Mouse (Mus musculus) neural tube, embryonic 15.5 days (tissue): ENCODE measurements around the gene Elovl3. TPM values are rescaled to one million over a fixed set of nuclear protein-coding genes. Genes with fewer than 3 reads are reported as not detected.

Experiments
- ATAC-seq: fragments of 200-750 bp; cut with Nextera tagmentation; 2 replicates; pipeline ENCODE4 v1.8.0; 2017; ENCODE audit warnings: mild to moderate bottlenecking, moderate TSS enrichment, moderate library complexity; ENCODE audit not compliant: low FRiP score
- H3K27ac ChIP-seq: fragments of 300-500 bp; sonication (generic); replicated peaks from 2 replicates; pipeline ENCODE4 v1.5.1; 2015; ENCODE audit warnings: mild to moderate bottlenecking, inconsistent platforms
- H3K27me3 ChIP-seq: fragments of 300-500 bp; sonication (generic); replicated peaks from 2 replicates; pipeline ENCODE4 v1.6.1; 2015; ENCODE audit warnings: inconsistent platforms
- H3K36me3 ChIP-seq: fragments of 300-500 bp; sonication (generic); 2 replicates; pipeline ENCODE4 v1.6.1; 2015; ENCODE audit warnings: inconsistent platforms
- H3K4me1 ChIP-seq: fragments of 300-500 bp; sonication (generic); 2 replicates; pipeline ENCODE4 v1.6.1; 2015; ENCODE audit warnings: inconsistent platforms
- H3K4me2 ChIP-seq: fragments of 300-500 bp; sonication (generic); 2 replicates; pipeline ENCODE4 v1.6.1; 2015; ENCODE audit warnings: inconsistent platforms, mild to moderate bottlenecking, moderate library complexity
- H3K4me3 ChIP-seq: fragments of 300-500 bp; sonication (generic); replicated peaks from 2 replicates; pipeline ENCODE4 v1.5.1; 2015; ENCODE audit warnings: mild to moderate bottlenecking, inconsistent platforms
- H3K9ac ChIP-seq: fragments of 300-500 bp; sonication (generic); replicated peaks from 2 replicates; pipeline ENCODE4 v1.6.1; 2015; ENCODE audit warnings: mild to moderate bottlenecking, inconsistent platforms
- H3K9me3 ChIP-seq: fragments of 300-500 bp; sonication (generic); replicated peaks from 2 replicates; pipeline ENCODE4 v1.6.1; 2016; ENCODE audit warnings: inconsistent platforms
- WGBS: fragments of 180-500 bp; shearing (Covaris S2); methylation state at CpG from one replicate; pipeline ENCODE4 v1.1.7; 2015; ENCODE audit warnings: mixed read lengths; 5-methylcytosine and 5-hydroxymethylcytosine counted together
- polyA plus RNA-seq: library from polyadenylated mRNA; unstranded; fragments of >200 nt; fragmentation: Nextera tagmentation; extraction: Ambion mirVana; gene quantifications from 2 replicates; pipeline ENCODE4 v1.2.1, GENCODE M21; 2015

The Elovl3 gene
- polyA plus RNA-seq, 1 experiment from 2014 or later: 0.10 TPM

- H3K4me2 ChIP-seq: no peak overlapping the region
- ATAC-seq: no peak
- H3K9ac ChIP-seq: no peak overlapping the region
- H3K27me3 ChIP-seq: no peaks in the 10 kb centered on the region
- H3K27ac ChIP-seq: no peak overlapping the region
- no peaks in the 10 kb centered on the region for H3K9me3 ChIP-seq
- H3K4me3 ChIP-seq: no peak overlapping the region
- peaks cover 19% of the 10 kb centered on the region; the same call in 1 of the 2 replicates for H3K36me3 ChIP-seq
- WGBS: 85% methylated on average over 5 of the region's 5 CpGs
- H3K4me1 ChIP-seq: peaks cover 5% of the 10 kb centered on the region; the same call in 1 of the 2 replicates
Measured at GRCm38 (mm10) chr19:46172541-46172940, 40.8 kb downstream of the Elovl3 start.

GRCm38 (mm10) chr19:46175173-46175572 lies 43.5 kb downstream of the Elovl3 start:
- H3K9ac ChIP-seq: no peak overlapping the region
- ATAC-seq: no peak
- H3K4me3 ChIP-seq: no peak overlapping the region

GRCm38 (mm10) chr19:46177046-46177445 lies 45.3 kb downstream of the Elovl3 start:
- H3K9ac ChIP-seq: no peak overlapping the region
- ATAC-seq: no peak
- H3K4me2 ChIP-seq: no peak overlapping the region
- H3K4me1 ChIP-seq: peaks cover 9% of the 10 kb centered on the region; the same call in 1 of the 2 replicates
- H3K36me3 ChIP-seq: peaks cover 5% of the 10 kb centered on the region; the same call in 1 of the 2 replicates
- WGBS: 41% methylated on average over 5 of the region's 5 CpGs
- no peaks in the 10 kb centered on the region for H3K27me3 ChIP-seq
- no peaks in the 10 kb centered on the region for H3K9me3 ChIP-seq
- no peak overlapping the region for H3K27ac ChIP-seq
- H3K4me3 ChIP-seq: no peak overlapping the region

More at GRCm38 (mm10) chr19:46175173-46175572, 43.5 kb downstream of the Elovl3 start:
- H3K27me3 ChIP-seq: no peaks in the 10 kb centered on the region
- no peaks in the 10 kb centered on the region for H3K9me3 ChIP-seq
- peaks cover 19% of the 10 kb centered on the region; the same call in 1 of the 2 replicates for H3K36me3 ChIP-seq
- no peak overlapping the region for H3K4me2 ChIP-seq
- H3K27ac ChIP-seq: no peak overlapping the region
- peaks cover 9% of the 10 kb centered on the region; the same call in 1 of the 2 replicates for H3K4me1 ChIP-seq

GRCm38 (mm10) chr19:46180274-46180673 lies 48.6 kb downstream of the Elovl3 start:
- Histone ChIP-seq H3K4me1 (peaks cover 9% of the 10 kb centered on the region; the same call in 1 of the 2 replicates), H3K27ac (no peak overlapping the region), H3K9me3 (no peaks in the 10 kb centered on the region), H3K4me2 (no peak overlapping the region), H3K27me3 (no peaks in the 10 kb centered on the region), H3K4me3 (no peak overlapping the region), H3K36me3 (peaks cover 5% of the 10 kb centered on the region; the same call in 1 of the 2 replicates), H3K9ac (no peak overlapping the region)
- 95% methylated on average over 2 of the region's 2 CpGs for WGBS
- ATAC-seq: no peak

- ATAC-seq: no peak
- H3K27me3 ChIP-seq: no peaks in the 10 kb centered on the region
- no peak overlapping the region for H3K9ac ChIP-seq
- WGBS: 96% methylated on average over 3 of the region's 3 CpGs
- H3K4me2 ChIP-seq: no peak overlapping the region
- peaks cover 5% of the 10 kb centered on the region; the same call in 1 of the 2 replicates for H3K4me1 ChIP-seq
- H3K27ac ChIP-seq: no peak overlapping the region
- H3K9me3 ChIP-seq: no peaks in the 10 kb centered on the region
- no peak overlapping the region for H3K4me3 ChIP-seq
- H3K36me3 ChIP-seq: peaks cover 5% of the 10 kb centered on the region; the same call in 1 of the 2 replicates
Measured at GRCm38 (mm10) chr19:46182241-46182640, 50.5 kb downstream of the Elovl3 start.

Other genes starting within 250 kb of the Elovl3 start
- gene Armh3, start 133.4 kb upstream of the Elovl3 start, polyA plus RNA-seq: 20.5 and 21.3 TPM in 2 replicates
- gene Hps6, start 128.4 kb upstream of the Elovl3 start, polyA plus RNA-seq: 5.4 and 7.8 TPM in 2 replicates
- 16.1 and 24.0 TPM in 2 replicates for gene Pprc1, start 87.0 kb upstream of the Elovl3 start, polyA plus RNA-seq
- 93.4 and 93.9 TPM in 2 replicates for gene Ldb1, start 86.7 kb upstream of the Elovl3 start, polyA plus RNA-seq
- 59.4 and 67.9 TPM in 2 replicates for gene Nolc1, start 56.0 kb upstream of the Elovl3 start, polyA plus RNA-seq
- gene Pitx3, start 16.4 kb downstream of the Elovl3 start, polyA plus RNA-seq: 0.32 and 0.64 TPM in 2 replicates
- 68.8 and 76.6 TPM in 2 replicates for gene Gbf1, start 20.6 kb downstream of the Elovl3 start, polyA plus RNA-seq
- 2.4 and 10.0 TPM in 2 replicates for gene Nfkb2, start 172.4 kb downstream of the Elovl3 start, polyA plus RNA-seq
- 88.4 and 118 TPM in 2 replicates for gene Psd, start 195.3 kb downstream of the Elovl3 start, polyA plus RNA-seq
- 44.0 and 52.3 TPM in 2 replicates for gene Fbxl15, start 196.3 kb downstream of the Elovl3 start, polyA plus RNA-seq
- gene Cuedc2, start 206.8 kb downstream of the Elovl3 start, polyA plus RNA-seq: 322 and 350 TPM in 2 replicates
- 13.2 and 13.9 TPM in 2 replicates for gene Mfsd13a, start 209.2 kb downstream of the Elovl3 start, polyA plus RNA-seq
- 2.4 and 2.7 TPM in 2 replicates for gene 2310034G01Rik, start 218.4 kb downstream of the Elovl3 start, polyA plus RNA-seq